Mouse (Mus musculus) heart, embryonic 14.5 days (tissue): ENCODE measurements at regions not wholly inside any gene's neighbourhood (a gene's known extent, or its start where the extent isn't known, plus 50 kb on each side); places are given as distances from the start of the nearest gene placed in this dataset.

Source experiments
- ATAC-seq: fragments of 200-750 bp; cut with Nextera tagmentation; 2 replicates; pipeline ENCODE4 v1.8.0; 2017; ENCODE audit warnings: low read depth, moderate TSS enrichment; ENCODE audit not compliant: insufficient number of reproducible peaks, insufficient read depth, low FRiP score
- H3K27ac ChIP-seq, 2 experiments: fragments of 200-500 bp in 1 of 2; fragments of 300-500 bp in 1 of 2; sonication (generic) in 1 of 2; replicated peaks in 1 of 2; 2 replicates each; pipeline ENCODE4 v1.5.1; 2012 to 2014; ENCODE audit warnings: low read depth in 2 of 2, low read length in 2 of 2, control low read depth in 1 of 2, mild to moderate bottlenecking in 1 of 2, mixed read lengths in 1 of 2; ENCODE audit not compliant: control insufficient read depth in 1 of 2, insufficient read depth in 1 of 2
- H3K27me3 ChIP-seq: fragments of 300-500 bp; sonication (generic); 2 replicates; pipeline ENCODE4 v1.6.1; 2014; ENCODE audit warnings: mild to moderate bottlenecking, low read length, control low read depth; ENCODE audit not compliant: control insufficient read depth, insufficient read depth
- H3K36me3 ChIP-seq: fragments of 300-500 bp; sonication (generic); 2 replicates; pipeline ENCODE4 v1.6.1; 2014; ENCODE audit warnings: mild to moderate bottlenecking, control low read depth, low read length, mixed read lengths; ENCODE audit not compliant: control insufficient read depth, insufficient read depth
- H3K4me1 ChIP-seq, 2 experiments: fragments of 200-500 bp in 1 of 2; fragments of 300-500 bp in 1 of 2; sonication (generic) in 1 of 2; 2 replicates each; pipeline ENCODE4 v1.6.1; 2012 to 2014; ENCODE audit warnings: low read length in 2 of 2, control low read depth in 1 of 2, mixed read lengths in 1 of 2; ENCODE audit not compliant: control insufficient read depth in 2 of 2, insufficient read depth in 2 of 2
- H3K4me2 ChIP-seq: fragments of 300-500 bp; sonication (generic); 2 replicates; pipeline ENCODE4 v1.6.1; 2014; ENCODE audit warnings: mild to moderate bottlenecking, low read length
- H3K4me3 ChIP-seq, 2 experiments: fragments of 200-500 bp in 1 of 2; fragments of 300-500 bp in 1 of 2; sonication (generic) in 1 of 2; 2 replicates each; pipeline ENCODE4 v1.5.1; 2012 to 2014; ENCODE audit warnings: low read length in 2 of 2, mild to moderate bottlenecking in 2 of 2, control low read depth in 1 of 2, low read depth in 1 of 2, moderate library complexity in 1 of 2; ENCODE audit not compliant: control insufficient read depth in 1 of 2, insufficient read depth in 1 of 2
- H3K9ac ChIP-seq: fragments of 300-500 bp; sonication (generic); 2 replicates; pipeline ENCODE4 v1.6.1; 2014; ENCODE audit warnings: mild to moderate bottlenecking, low read length
- H3K9me3 ChIP-seq: fragments of 300-500 bp; sonication (generic); 2 replicates; pipeline ENCODE4 v1.6.1; 2016; ENCODE audit warnings: low read length, control low read depth; ENCODE audit not compliant: control insufficient read depth
- WGBS: fragments of 180-500 bp; shearing (Covaris S2); extraction: QIAGEN DNeasy Blood & Tissue Kit; methylation state at CpG from one replicate; pipeline ENCODE4 v1.1.7; 2014; 5-methylcytosine and 5-hydroxymethylcytosine counted together

DNA sequence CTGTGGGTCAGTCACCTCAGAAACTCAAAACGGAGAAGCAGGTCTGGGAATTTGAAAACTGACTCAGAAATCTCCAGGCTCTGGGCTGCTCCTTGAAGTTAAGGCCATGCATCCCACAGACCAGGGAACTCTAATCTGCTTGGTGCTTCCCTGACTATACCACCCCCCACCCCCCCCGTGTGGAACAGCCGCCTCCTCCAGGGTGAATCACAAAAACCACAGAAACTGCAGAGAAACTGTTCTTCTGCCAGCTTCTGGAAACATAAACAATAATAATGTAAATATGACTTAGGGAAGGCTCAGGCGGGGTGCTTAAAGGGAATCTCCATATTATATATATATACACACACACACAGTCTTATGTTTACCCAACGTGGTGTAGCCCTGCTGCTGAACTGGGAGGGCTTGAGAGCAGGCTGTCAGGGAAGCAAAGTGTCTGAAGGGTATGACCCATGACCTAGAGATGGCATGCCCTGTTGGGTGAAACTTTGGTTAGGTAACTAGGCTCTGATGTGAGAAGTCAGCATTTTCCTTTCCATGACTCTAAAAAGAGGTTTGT lies 371.3 kb upstream of the Maf start:
- Histone ChIP-seq H3K36me3 (no peaks in the 10 kb centered on the region), H3K4me3 (no peak overlapping the region), H3K9ac (no peak overlapping the region), H3K9me3 (no peaks in the 10 kb centered on the region), H3K4me1 (no peaks in the 10 kb centered on the region), H3K27me3 (no peaks in the 10 kb centered on the region), H3K4me2 (no peak overlapping the region), H3K27ac (no peak overlapping the region)
- no peak for ATAC-seq
- 64% methylated on average over 5 of the region's 5 CpGs for WGBS

DNA sequence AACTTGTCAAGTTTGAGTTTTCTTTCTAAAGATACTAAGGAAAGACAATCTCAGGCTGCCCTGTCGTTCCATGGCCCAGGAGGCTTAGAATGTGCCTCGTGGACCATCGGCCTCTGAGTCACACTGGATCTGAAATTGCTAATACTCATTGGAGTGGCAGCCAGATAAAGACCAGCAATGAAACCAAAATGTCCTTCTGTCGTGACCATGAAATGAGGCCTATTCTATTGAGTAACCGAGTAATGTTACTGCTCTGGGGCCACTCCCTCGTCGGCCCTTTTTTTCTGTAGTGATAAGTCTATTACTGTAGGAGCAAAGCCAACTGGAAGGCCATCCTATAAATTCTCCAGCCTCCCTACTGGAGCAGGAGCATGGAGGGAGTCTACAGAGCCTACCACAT lies 363.9 kb upstream of the Maf start:
- Histone ChIP-seq H3K4me2 (no peak overlapping the region), H3K27me3 (no peaks in the 10 kb centered on the region), H3K36me3 (no peaks in the 10 kb centered on the region), H3K4me3 (no peak overlapping the region), H3K9ac (no peak overlapping the region), H3K9me3 (no peaks in the 10 kb centered on the region), H3K27ac (no peak overlapping the region), H3K4me1 (no peaks in the 10 kb centered on the region; a peak in 1 of 4 replicates)
- ATAC-seq = no peak
- 78% methylated on average over 7 of the region's 7 CpGs for WGBS

DNA sequence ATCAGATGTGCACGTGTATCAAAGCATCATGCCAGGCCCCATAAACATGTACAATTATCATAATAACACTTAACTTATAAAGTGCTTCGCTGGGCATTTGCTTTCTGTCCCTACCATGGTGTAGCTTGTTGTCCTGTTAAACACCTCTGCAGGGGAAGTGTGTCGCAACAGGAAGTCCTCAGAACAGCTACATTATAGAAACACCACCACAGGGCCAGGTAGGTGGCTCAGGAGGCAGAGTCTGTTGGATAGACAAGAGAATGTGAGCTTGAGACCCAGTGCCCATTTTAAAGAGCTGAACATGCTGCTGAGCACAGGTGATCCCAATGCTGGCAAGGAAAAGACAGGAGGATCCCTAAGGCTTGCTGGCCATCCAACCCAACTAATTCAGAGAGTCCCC lies 361.9 kb upstream of the Maf start:
- no peak for ATAC-seq
- 84% methylated on average over 3 of the region's 3 CpGs for WGBS
- Histone ChIP-seq H3K9me3 (no peaks in the 10 kb centered on the region), H3K9ac (no peak overlapping the region), H3K27ac (no peak overlapping the region), H3K4me3 (no peak overlapping the region), H3K36me3 (no peaks in the 10 kb centered on the region), H3K27me3 (no peaks in the 10 kb centered on the region), H3K4me2 (no peak overlapping the region), H3K4me1 (no peaks in the 10 kb centered on the region; a peak in 1 of 4 replicates)

DNA sequence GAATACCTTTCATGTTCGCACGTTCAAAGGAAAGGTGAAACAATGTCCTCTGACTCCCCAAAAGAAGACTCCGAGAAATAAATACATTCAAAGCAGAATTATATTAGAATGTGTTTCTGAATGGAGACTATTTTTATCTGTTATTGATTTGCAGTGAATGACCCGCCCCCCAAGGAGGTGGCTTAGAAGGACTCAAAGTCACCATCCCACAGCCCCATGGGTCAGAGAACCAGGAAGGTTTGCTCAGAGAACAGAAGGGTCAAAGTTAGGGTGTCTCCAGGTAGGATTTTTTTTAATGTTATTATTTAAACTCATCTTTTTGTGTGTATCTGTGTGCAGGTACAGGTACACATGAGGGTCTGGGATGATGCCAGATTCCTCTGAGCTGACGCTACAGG lies 360.4 kb upstream of the Maf start:
- H3K27me3 ChIP-seq = no peaks in the 10 kb centered on the region
- no peak overlapping the region for H3K4me2 ChIP-seq
- H3K4me1 ChIP-seq = no peaks in the 10 kb centered on the region; a peak in 1 of 4 replicates
- no peak for ATAC-seq
- H3K36me3 ChIP-seq = no peaks in the 10 kb centered on the region
- WGBS = 89% methylated on average over 5 of the region's 5 CpGs
- H3K27ac ChIP-seq = no peak overlapping the region
- no peak overlapping the region for H3K4me3 ChIP-seq
- H3K9me3 ChIP-seq = no peaks in the 10 kb centered on the region
- H3K9ac ChIP-seq = no peak overlapping the region

DNA sequence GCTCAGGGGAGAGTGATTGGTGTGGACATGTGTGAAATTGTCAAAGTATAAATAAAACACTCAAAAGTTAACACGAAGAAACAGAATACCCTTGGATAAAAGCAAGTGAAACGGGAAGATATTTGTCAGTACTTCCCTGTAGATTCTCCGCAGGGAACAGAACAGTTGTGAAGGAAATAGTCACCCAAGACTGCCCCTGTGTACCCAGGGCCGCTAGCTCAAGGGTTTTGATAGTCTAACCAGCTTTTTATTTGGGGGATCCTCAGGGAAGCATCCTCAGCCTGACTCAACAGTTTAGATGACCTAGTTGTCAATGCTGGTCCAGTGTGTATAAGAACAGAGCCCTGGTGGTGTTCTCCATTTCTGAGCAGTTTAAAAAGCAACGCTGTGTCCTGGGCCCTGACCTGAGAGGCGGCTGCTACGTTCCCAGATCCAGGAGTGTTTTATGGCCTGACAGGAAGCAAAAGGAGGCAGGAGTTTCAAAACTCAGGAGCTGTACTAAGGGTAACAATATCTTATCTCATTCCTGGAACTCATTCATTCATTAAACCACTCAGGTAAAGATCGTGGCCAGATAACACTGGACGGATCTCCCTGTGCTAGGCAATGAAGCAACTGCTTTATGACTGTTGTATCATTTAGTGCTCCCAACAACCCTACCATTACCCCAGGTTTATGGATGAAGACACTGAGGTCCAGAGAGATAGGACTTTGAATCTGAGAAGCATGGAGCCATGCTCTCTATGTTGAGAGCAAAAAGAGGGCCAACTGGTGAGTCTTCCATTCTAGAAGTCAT lies 359.8 kb upstream of the Maf start:
- H3K9me3 ChIP-seq = no peaks in the 10 kb centered on the region
- no peaks in the 10 kb centered on the region; a peak in 1 of 4 replicates for H3K4me1 ChIP-seq
- no peak overlapping the region for H3K4me3 ChIP-seq
- H3K27ac ChIP-seq = no peak overlapping the region
- no peak overlapping the region for H3K9ac ChIP-seq
- no peak overlapping the region for H3K4me2 ChIP-seq
- H3K36me3 ChIP-seq = no peaks in the 10 kb centered on the region
- H3K27me3 ChIP-seq = no peaks in the 10 kb centered on the region
- 83% methylated on average over 9 of the region's 9 CpGs for WGBS
- no peak for ATAC-seq

DNA sequence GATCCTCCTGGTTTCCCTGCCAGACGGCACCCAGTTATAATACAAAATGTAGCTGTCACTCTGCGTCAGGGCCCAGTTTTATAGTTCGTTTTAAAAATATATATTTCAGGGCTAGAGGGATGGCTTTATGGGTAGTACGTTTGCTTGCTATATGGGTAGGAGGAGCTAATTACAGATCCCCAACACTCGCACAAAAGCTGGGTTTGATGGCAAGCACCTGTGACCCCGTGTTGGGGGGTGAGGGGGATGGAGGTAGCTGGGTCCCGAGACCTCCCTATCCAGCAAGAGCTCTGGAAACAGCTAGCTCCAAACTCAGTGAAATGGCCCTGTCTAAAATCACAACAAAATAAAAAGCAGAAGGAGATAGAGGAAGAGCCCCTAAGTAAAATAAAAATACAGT lies 358.3 kb upstream of the Maf start:
- Histone ChIP-seq H3K4me3 (no peak overlapping the region), H3K36me3 (no peaks in the 10 kb centered on the region), H3K27me3 (no peaks in the 10 kb centered on the region), H3K4me1 (no peaks in the 10 kb centered on the region; a peak in 1 of 4 replicates), H3K9me3 (no peaks in the 10 kb centered on the region), H3K9ac (no peak overlapping the region), H3K27ac (no peak overlapping the region), H3K4me2 (no peak overlapping the region)
- ATAC-seq = no peak
- 89% methylated on average over 7 of the region's 7 CpGs for WGBS

DNA sequence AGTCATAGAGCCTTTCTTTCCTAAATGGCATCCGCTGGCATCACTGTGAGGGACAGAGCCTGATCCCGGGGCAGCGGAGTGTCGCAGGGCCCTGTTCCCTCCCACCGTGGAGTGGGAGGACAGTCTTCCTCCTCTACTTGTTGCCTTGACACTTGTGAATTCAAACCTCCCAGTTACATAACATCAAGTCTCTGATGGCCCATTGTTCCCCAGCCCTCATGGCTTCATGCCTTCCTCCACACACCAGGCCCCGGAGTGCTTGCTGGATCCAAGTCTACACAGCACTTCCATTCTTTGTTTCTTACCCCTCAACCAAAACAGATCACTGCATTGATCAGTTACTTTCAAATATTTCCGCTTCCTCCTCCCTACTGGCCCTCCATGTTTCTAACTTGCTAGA lies 357.7 kb upstream of the Maf start:
- no peaks in the 10 kb centered on the region for H3K27me3 ChIP-seq
- H3K4me3 ChIP-seq = no peak overlapping the region
- no peak for ATAC-seq
- 84% methylated on average over 7 of the region's 7 CpGs for WGBS
- no peak overlapping the region for H3K4me2 ChIP-seq
- no peaks in the 10 kb centered on the region for H3K9me3 ChIP-seq
- no peak overlapping the region for H3K9ac ChIP-seq
- no peaks in the 10 kb centered on the region; a peak in 1 of 4 replicates for H3K4me1 ChIP-seq
- H3K36me3 ChIP-seq = no peaks in the 10 kb centered on the region
- no peak overlapping the region for H3K27ac ChIP-seq

DNA sequence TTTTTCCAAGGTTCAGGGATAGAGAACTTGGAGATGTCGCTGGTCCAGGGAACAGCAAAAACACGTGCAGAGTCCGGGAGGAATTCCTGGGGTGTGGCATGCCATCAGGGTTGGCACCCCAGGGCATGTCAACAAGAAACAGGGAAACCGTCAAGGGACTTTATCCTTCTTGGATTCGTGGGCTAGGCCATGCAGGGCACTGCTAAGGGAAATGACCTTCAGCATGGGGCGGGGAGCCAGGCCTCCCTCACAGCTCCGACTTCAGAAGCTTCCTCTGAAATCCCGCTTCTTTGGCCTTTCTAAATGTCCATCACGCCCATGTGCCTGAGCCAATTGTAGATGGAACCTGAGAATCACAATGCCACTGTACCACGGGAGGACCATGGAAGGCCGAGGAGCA lies 357.0 kb upstream of the Maf start:
- H3K4me2 ChIP-seq = no peak overlapping the region
- no peaks in the 10 kb centered on the region for H3K9me3 ChIP-seq
- WGBS = 80% methylated on average over 11 of the region's 11 CpGs
- H3K9ac ChIP-seq = no peak overlapping the region
- H3K27me3 ChIP-seq = no peaks in the 10 kb centered on the region
- no peak overlapping the region for H3K27ac ChIP-seq
- no peaks in the 10 kb centered on the region for H3K36me3 ChIP-seq
- ATAC-seq = no peak
- no peaks in the 10 kb centered on the region for H3K4me1 ChIP-seq
- H3K4me3 ChIP-seq = no peak overlapping the region
